Mouse (Mus musculus): ENCODE data around the gene Ap5z1. TPM values are rescaled to one million over a fixed set of nuclear protein-coding genes. Genes with fewer than 3 reads are reported as not detected.

Gene Ap5z1
- total and polyA plus RNA-seq, 2 experiments from 2014 or later = 6.6 to 15.3 TPM

- DNase-seq (ENCODE audit: low spot score) (no peak), ATAC-seq (ENCODE audit: low FRiP score) (no peak)
- H3K4me2 ChIP-seq (ENCODE audit: low read depth, low read length, poor library complexity, severe bottlenecking) = no peak overlapping the region
- peaks cover 10% of the 10 kb centered on the region for H3K36me3 ChIP-seq (ENCODE audit: insufficient read depth, low read length)
- H3K27ac ChIP-seq (ENCODE audit: low read depth, low read length) = no peak overlapping the region
- no peaks in the 10 kb centered on the region for H3K27me3 ChIP-seq (ENCODE audit: insufficient read depth, low read length)
- H3K9ac ChIP-seq (replicated peaks; ENCODE audit: low read length, poor library complexity, severe bottlenecking) = no peak overlapping the region
- no peak overlapping the region for H3K4me3 ChIP-seq (ENCODE audit: low read depth, low read length)
- 77% methylated on average over 4 of the region's 4 CpGs for WGBS
- no peaks in the 10 kb centered on the region for H3K4me1 ChIP-seq (ENCODE audit: insufficient read depth, low read length)
- no peaks in the 10 kb centered on the region for H3K9me3 ChIP-seq (ENCODE audit: low read length)
- TF ChIP-seq CTCF (IDR thresholded peaks at IDR 0.05) = no peak
Measured at GRCm38 (mm10) chr5:142432695-142433094, 31.0 kb upstream of the Ap5z1 start.

GRCm38 (mm10) chr5:142434052-142434451, 29.7 kb upstream of the Ap5z1 start:
- ATAC-seq (ENCODE audit: low FRiP score) (no peak), DNase-seq (ENCODE audit: low spot score) (no peak)
- Histone ChIP-seq H3K27ac (ENCODE audit: low read depth, low read length) (no peak overlapping the region), H3K9ac (replicated peaks; ENCODE audit: low read length, poor library complexity, severe bottlenecking) (no peak overlapping the region), H3K27me3 (ENCODE audit: insufficient read depth, low read length) (no peaks in the 10 kb centered on the region), H3K36me3 (ENCODE audit: insufficient read depth, low read length) (peaks cover 13% of the 10 kb centered on the region), H3K9me3 (ENCODE audit: low read length) (no peaks in the 10 kb centered on the region), H3K4me3 (ENCODE audit: low read depth, low read length) (no peak overlapping the region), H3K4me2 (ENCODE audit: low read depth, low read length, poor library complexity, severe bottlenecking) (no peak overlapping the region), H3K4me1 (ENCODE audit: insufficient read depth, low read length) (no peaks in the 10 kb centered on the region)
- WGBS = 67% methylated on average over 5 of the region's 5 CpGs
- no peak for TF ChIP-seq CTCF (IDR thresholded peaks at IDR 0.05)

GRCm38 (mm10) chr5:142435736-142436135, 28.0 kb upstream of the Ap5z1 start:
- DNase-seq (ENCODE audit: low spot score) (no peak), ATAC-seq (ENCODE audit: low FRiP score) (no peak)
- Histone ChIP-seq H3K9ac (replicated peaks; ENCODE audit: low read length, poor library complexity, severe bottlenecking) (no peak overlapping the region), H3K36me3 (ENCODE audit: insufficient read depth, low read length) (peaks cover 13% of the 10 kb centered on the region), H3K9me3 (ENCODE audit: low read length) (no peaks in the 10 kb centered on the region), H3K4me3 (ENCODE audit: low read depth, low read length) (no peak overlapping the region), H3K4me2 (ENCODE audit: low read depth, low read length, poor library complexity, severe bottlenecking) (no peak overlapping the region), H3K27ac (ENCODE audit: low read depth, low read length) (no peak overlapping the region), H3K27me3 (ENCODE audit: insufficient read depth, low read length) (no peaks in the 10 kb centered on the region), H3K4me1 (ENCODE audit: insufficient read depth, low read length) (peaks cover 5% of the 10 kb centered on the region; the same call in 1 of the 2 replicates)
- 96% methylated on average over 15 of the region's 15 CpGs for WGBS
- no peak for TF ChIP-seq CTCF (IDR thresholded peaks at IDR 0.05)

GRCm38 (mm10) chr5:142438380-142438938, 25.3 kb upstream of the Ap5z1 start:
- Histone ChIP-seq H3K4me1 (ENCODE audit: insufficient read depth, low read length) (peaks cover 5% of the 10 kb centered on the region; the same call in 1 of the 2 replicates), H3K9me3 (ENCODE audit: low read length) (no peaks in the 10 kb centered on the region), H3K4me3 (ENCODE audit: low read depth, low read length) (no peak overlapping the region), H3K27me3 (ENCODE audit: insufficient read depth, low read length) (no peaks in the 10 kb centered on the region), H3K4me2 (ENCODE audit: low read depth, low read length, poor library complexity, severe bottlenecking) (no peak overlapping the region), H3K36me3 (ENCODE audit: insufficient read depth, low read length) (peaks cover 13% of the 10 kb centered on the region), H3K9ac (replicated peaks; ENCODE audit: low read length, poor library complexity, severe bottlenecking) (no peak overlapping the region), H3K27ac (ENCODE audit: low read depth, low read length) (no peak overlapping the region)
- no peak for DNase-seq (ENCODE audit: low spot score)
- WGBS = 86% methylated on average over 16 of the region's 16 CpGs
- no peak for ATAC-seq (ENCODE audit: low FRiP score)
- TF ChIP-seq CTCF (IDR thresholded peaks at IDR 0.05) = no peak

GRCm38 (mm10) chr5:142439911-142440432, 23.8 kb upstream of the Ap5z1 start:
- Histone ChIP-seq H3K4me3 (ENCODE audit: low read depth, low read length) (peak overlapping the region; percentile 20; the same call in 1 of the 2 replicates), H3K9ac (replicated peaks; ENCODE audit: low read length, poor library complexity, severe bottlenecking) (no peak overlapping the region), H3K27me3 (ENCODE audit: insufficient read depth, low read length) (no peaks in the 10 kb centered on the region), H3K27ac (ENCODE audit: low read depth, low read length) (peak overlapping the region; percentile 21; the same call in 1 of the 2 replicates), H3K4me1 (ENCODE audit: insufficient read depth, low read length) (peaks cover 5% of the 10 kb centered on the region; the same call in 1 of the 2 replicates), H3K9me3 (ENCODE audit: low read length) (no peaks in the 10 kb centered on the region), H3K4me2 (ENCODE audit: low read depth, low read length, poor library complexity, severe bottlenecking) (peak overlapping the region; percentile 49), H3K36me3 (ENCODE audit: insufficient read depth, low read length) (peaks cover 13% of the 10 kb centered on the region)
- TF ChIP-seq CTCF (IDR thresholded peaks at IDR 0.05) = no peak
- 4% methylated on average over 12 of the region's 12 CpGs for WGBS
- ATAC-seq (ENCODE audit: low FRiP score) (peak; percentile 62), DNase-seq (ENCODE audit: low spot score) (peak; percentile 21)

- Histone ChIP-seq H3K4me3 (ENCODE audit: low read depth, low read length) (peak overlapping the region; percentile 20; the same call in 1 of the 2 replicates), H3K4me1 (ENCODE audit: insufficient read depth, low read length) (peaks cover 5% of the 10 kb centered on the region), H3K27ac (ENCODE audit: low read depth, low read length) (peak overlapping the region; percentile 21; the same call in 1 of the 2 replicates), H3K4me2 (ENCODE audit: low read depth, low read length, poor library complexity, severe bottlenecking) (peak overlapping the region; percentile 49), H3K27me3 (ENCODE audit: insufficient read depth, low read length) (no peaks in the 10 kb centered on the region), H3K36me3 (ENCODE audit: insufficient read depth, low read length) (peaks cover 9% of the 10 kb centered on the region), H3K9ac (replicated peaks; ENCODE audit: low read length, poor library complexity, severe bottlenecking) (no peak overlapping the region), H3K9me3 (ENCODE audit: low read length) (no peaks in the 10 kb centered on the region)
- TF ChIP-seq CTCF (IDR thresholded peaks at IDR 0.05) = no peak
- peak; percentile 77 for ATAC-seq (ENCODE audit: low FRiP score)
- WGBS = 3% methylated on average over 17 of the region's 19 CpGs
- peak; percentile 78 for DNase-seq (ENCODE audit: low spot score)
Measured at GRCm38 (mm10) chr5:142440451-142441147, 23.1 kb upstream of the Ap5z1 start.

All from midbrain, postnatal 0 days (tissue).